Mouse (Mus musculus) thymus, adult 2 months (tissue): ENCODE results near the gene Phf20. TPM values are rescaled to one million over a fixed set of nuclear protein-coding genes. Genes with fewer than 3 reads are reported as not detected.

Experiments used
- DNase-seq: peaks from one replicate; pipeline ENCODE4 v3.0.0; 2021
- H3K27ac ChIP-seq: fragments of 200-500 bp; 2 replicates; pipeline ENCODE4 v1.5.1; 2012; ENCODE audit warnings: low read length, control low read depth; ENCODE audit not compliant: control insufficient read depth, insufficient read depth
- H3K27me3 ChIP-seq: fragments of 200-500 bp; 2 replicates; pipeline ENCODE4 v1.6.1; 2012; ENCODE audit warnings: mild to moderate bottlenecking, low read length, moderate library complexity, mixed read lengths; ENCODE audit not compliant: control insufficient read depth, insufficient read depth
- H3K36me3 ChIP-seq: fragments of 200-500 bp; 2 replicates; pipeline ENCODE4 v1.6.1; 2012; ENCODE audit warnings: mild to moderate bottlenecking, low read length, moderate library complexity; ENCODE audit not compliant: control insufficient read depth, insufficient read depth
- H3K4me1 ChIP-seq: fragments of 200-500 bp; replicated peaks from 2 replicates; pipeline ENCODE4 v1.6.1; 2012; ENCODE audit warnings: low read length; ENCODE audit not compliant: control insufficient read depth, insufficient read depth
- H3K4me3 ChIP-seq: fragments of 200-500 bp; 2 replicates; pipeline ENCODE4 v1.5.1; 2012; ENCODE audit warnings: mild to moderate bottlenecking, low read length, control low read depth, moderate library complexity; ENCODE audit not compliant: control insufficient read depth, insufficient read depth
- CTCF ChIP-seq: fragments of 200-500 bp; IDR thresholded peaks from 2 replicates; pipeline ENCODE4 v1.5.1; 2012; ENCODE audit warnings: mild to moderate bottlenecking, control low read depth, low read length, moderate library complexity, borderline replicate concordance; ENCODE audit not compliant: control insufficient read depth, poor library complexity, insufficient read depth; ENCODE audit errors: extremely low read depth
- POLR2A ChIP-seq: fragments of 200-500 bp; IDR thresholded peaks from 2 replicates; pipeline ENCODE4 v1.6.1; 2012; ENCODE audit warnings: mild to moderate bottlenecking, low read length, control low read depth, moderate library complexity; ENCODE audit not compliant: control insufficient read depth, poor library complexity, insufficient read depth; ENCODE audit errors: extremely low read depth
- WGBS: fragments of 180-500 bp; shearing (Covaris S2); methylation state at CpG from one replicate; pipeline ENCODE4 v1.1.7; 2018; 5-methylcytosine and 5-hydroxymethylcytosine counted together
- polyA plus RNA-seq: library from polyadenylated mRNA; depleted of rRNA; stranded (reverse); fragments of >200 nt; gene quantifications from 2 replicates; pipeline ENCODE4 v1.2.3, GENCODE M21; 2012; rRNA removed

Phf20 gene
- 23.1 and 25.2 TPM in 2 replicates for polyA plus RNA-seq

GRCm38 (mm10) chr2:156196302-156197128, at the start of gene Phf20:
TSS of gene Phf20 (plus strand) at chr2:156196466.
- no peaks in the 10 kb centered on the region for H3K27me3 ChIP-seq
- H3K4me1 ChIP-seq = peaks cover 12% of the 10 kb centered on the region
- peak within 1 kb of the TSS; percentile 72 for H3K4me3 ChIP-seq
- DNase-seq = peak; percentile 98
- under 1% methylated on average over 87 of the region's 88 CpGs for WGBS
- TF ChIP-seq CTCF = peak; percentile 49; the same call in 1 of the 2 replicates
- peak; percentile 65 for TF ChIP-seq POLR2A
- no peaks in the 10 kb centered on the region for H3K36me3 ChIP-seq
- peak within 1 kb of the TSS; percentile 56 for H3K27ac ChIP-seq

- no peak overlapping the region for H3K27ac ChIP-seq
- TF ChIP-seq CTCF (no peak), POLR2A (no peak)
- no peak for DNase-seq
- peaks cover 60% of the 10 kb centered on the region for H3K36me3 ChIP-seq
- H3K4me1 ChIP-seq = peaks cover 3% of the 10 kb centered on the region
- H3K4me3 ChIP-seq = no peak overlapping the region
- WGBS = 96% methylated on average over 3 of the region's 3 CpGs
- H3K27me3 ChIP-seq = no peaks in the 10 kb centered on the region
Observed at GRCm38 (mm10) chr2:156147316-156147915, 48.9 kb upstream of the Phf20 start.

GRCm38 (mm10) chr2:156151538-156151937, 44.7 kb upstream of the Phf20 start:
- Histone ChIP-seq H3K36me3 (peaks cover 99% of the 10 kb centered on the region), H3K4me1 (no peaks in the 10 kb centered on the region), H3K27me3 (no peaks in the 10 kb centered on the region), H3K4me3 (no peak overlapping the region), H3K27ac (no peak overlapping the region)
- TF ChIP-seq POLR2A (no peak), CTCF (no peak)
- DNase-seq = no peak

- H3K36me3 ChIP-seq = peaks cover 100% of the 10 kb centered on the region
- no peaks in the 10 kb centered on the region for H3K27me3 ChIP-seq
- H3K4me1 ChIP-seq = no peaks in the 10 kb centered on the region
- no peak overlapping the region for H3K4me3 ChIP-seq
- DNase-seq = no peak
- TF ChIP-seq CTCF (no peak), POLR2A (no peak)
- 98% methylated on average over 1 of the region's 1 CpGs for WGBS
- no peak overlapping the region for H3K27ac ChIP-seq
Observed at GRCm38 (mm10) chr2:156165478-156165877, 30.8 kb upstream of the Phf20 start.

GRCm38 (mm10) chr2:156166557-156166956, 29.7 kb upstream of the Phf20 start:
- H3K4me1 ChIP-seq = no peaks in the 10 kb centered on the region
- TF ChIP-seq POLR2A (no peak), CTCF (no peak)

GRCm38 (mm10) chr2:156177079-156177478, 19.2 kb upstream of the Phf20 start:
- no peak for DNase-seq
- 33% methylated on average over 6 of the region's 6 CpGs for WGBS
- no peak overlapping the region for H3K4me3 ChIP-seq
- TF ChIP-seq POLR2A (no peak), CTCF (no peak)
- peaks cover 3% of the 10 kb centered on the region for H3K4me1 ChIP-seq
- no peak overlapping the region for H3K27ac ChIP-seq
- peaks cover 60% of the 10 kb centered on the region for H3K36me3 ChIP-seq
- H3K27me3 ChIP-seq = no peaks in the 10 kb centered on the region

More at GRCm38 (mm10) chr2:156166557-156166956, 29.7 kb upstream of the Phf20 start:
- 97% methylated on average over 5 of the region's 5 CpGs for WGBS
- Histone ChIP-seq H3K27ac (no peak overlapping the region), H3K27me3 (no peaks in the 10 kb centered on the region), H3K36me3 (peaks cover 100% of the 10 kb centered on the region), H3K4me3 (no peak overlapping the region)
- DNase-seq = no peak

GRCm38 (mm10) chr2:156177651-156178050, 18.6 kb upstream of the Phf20 start:
- WGBS = 69% methylated on average over 7 of the region's 7 CpGs
- Histone ChIP-seq H3K4me3 (no peak overlapping the region), H3K27me3 (no peaks in the 10 kb centered on the region), H3K36me3 (peaks cover 54% of the 10 kb centered on the region), H3K4me1 (peaks cover 3% of the 10 kb centered on the region), H3K27ac (no peak overlapping the region)
- DNase-seq = no peak
- TF ChIP-seq CTCF (no peak), POLR2A (no peak)
